Mouse (Mus musculus): Measurements from ENCODE around the gene Hspb2. TPM values are rescaled to one million over a fixed set of nuclear protein-coding genes. Genes with fewer than 3 reads are reported as not detected.

The Hspb2 gene
- 2.1 and 4.0 TPM in 2 replicates for polyA plus RNA-seq (2014; fragmentation: Nextera tagmentation; extraction: Ambion mirVana)

DNA sequence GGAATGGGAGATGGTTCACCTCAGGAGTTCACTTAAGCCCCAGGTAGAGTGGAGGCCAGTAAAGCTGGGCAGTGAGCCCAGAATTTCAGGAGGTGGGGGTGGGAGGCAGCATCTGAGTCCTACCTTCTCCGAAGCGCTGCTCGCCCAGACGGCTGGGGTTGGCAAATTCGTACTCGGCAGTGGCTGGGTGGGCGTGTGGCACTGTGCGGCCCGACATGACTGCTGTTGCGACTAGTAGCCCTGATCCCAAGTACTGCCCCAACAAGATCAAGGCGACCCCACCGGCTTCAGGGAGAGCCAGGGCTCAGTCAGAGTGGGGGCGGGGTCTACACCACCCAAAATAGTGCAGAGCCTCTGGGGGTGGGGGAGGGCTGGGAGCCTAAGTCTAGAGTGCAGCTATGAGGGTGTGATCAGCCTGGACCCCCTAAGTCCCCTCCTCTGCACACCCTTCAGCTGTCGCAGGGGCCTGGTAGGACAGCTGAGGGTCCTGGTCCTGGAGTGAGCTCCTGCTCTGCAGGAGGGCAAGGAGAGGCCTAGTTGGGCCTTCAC, at the start of gene Hspb2:
Gene Hspb2 (minus strand): TSS at position 301 of the 549 bp plus-strand sequence.
- Histone ChIP-seq H3K4me1 (replicated peaks; ENCODE audit: control insufficient read depth, insufficient read depth, low read length) (no peaks in the 10 kb centered on the region; the same call in 1 of the 2 replicates), H3K27me3 (replicated peaks; ENCODE audit: control insufficient read depth, insufficient read depth, low read length) (no peaks in the 10 kb centered on the region), H3K4me2 (ENCODE audit: low read length) (peak within 1 kb of the TSS; percentile 24; the same call in 1 of the 2 replicates), H3K27ac (ENCODE audit: low read depth) (peak within 1 kb of the TSS; percentile 29; the same call in 1 of the 2 replicates), H3K36me3 (ENCODE audit: control insufficient read depth, insufficient read depth, low read length) (no peaks in the 10 kb centered on the region), H3K9me3 (ENCODE audit: control insufficient read depth, low read length) (no peaks in the 10 kb centered on the region), H3K9ac (ENCODE audit: low read length) (no peak within 1 kb of the TSS), H3K4me3 (ENCODE audit: low read depth, low read length) (peak within 1 kb of the TSS; percentile 8; the same call in 1 of the 2 replicates)
- no peak for DNase-seq (ENCODE audit: low spot score)
- peak; percentile 50; the same call in 1 of the 2 replicates for ATAC-seq (replicated peaks; ENCODE audit: low FRiP score, low TSS enrichment, low read depth)
- 74% methylated on average over 14 of the region's 14 CpGs for WGBS

DNA sequence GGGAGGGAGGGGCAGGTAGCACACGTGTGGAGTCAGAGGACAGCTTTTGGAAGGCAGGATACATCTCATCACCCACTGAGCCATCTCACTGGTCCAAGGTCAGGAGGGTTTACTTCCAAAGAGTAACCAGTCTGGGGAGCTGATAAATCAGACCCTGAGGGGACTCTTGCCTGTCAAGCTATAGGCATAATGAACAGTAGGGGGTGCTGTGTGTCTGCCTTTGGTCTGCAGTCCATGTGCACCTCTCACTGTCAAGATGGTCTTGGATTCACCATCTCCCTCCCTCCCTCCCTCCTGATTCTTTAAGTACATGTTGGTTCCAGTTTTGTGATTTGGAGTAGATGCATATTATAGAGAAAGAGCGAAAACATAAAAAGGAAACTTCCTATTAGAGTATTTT, 48.8 kb upstream of the Hspb2 start:
- ATAC-seq (replicated peaks; ENCODE audit: low FRiP score, low TSS enrichment, low read depth): no peak
- Histone ChIP-seq H3K4me2 (ENCODE audit: low read length) (no peak overlapping the region), H3K27ac (ENCODE audit: low read depth) (no peak overlapping the region), H3K9ac (ENCODE audit: low read length) (no peak overlapping the region), H3K27me3 (replicated peaks; ENCODE audit: control insufficient read depth, insufficient read depth, low read length) (no peaks in the 10 kb centered on the region), H3K9me3 (ENCODE audit: control insufficient read depth, low read length) (no peaks in the 10 kb centered on the region), H3K4me3 (ENCODE audit: low read depth, low read length) (no peak overlapping the region), H3K4me1 (replicated peaks; ENCODE audit: control insufficient read depth, insufficient read depth, low read length) (no peaks in the 10 kb centered on the region), H3K36me3 (ENCODE audit: control insufficient read depth, insufficient read depth, low read length) (peaks cover 80% of the 10 kb centered on the region)
- WGBS: 53% methylated on average over 2 of the region's 2 CpGs
- no peak for DNase-seq (ENCODE audit: low spot score)

- Histone ChIP-seq H3K36me3 (ENCODE audit: control insufficient read depth, insufficient read depth, low read length) (peaks cover 74% of the 10 kb centered on the region), H3K9me3 (ENCODE audit: control insufficient read depth, low read length) (no peaks in the 10 kb centered on the region), H3K4me3 (ENCODE audit: low read depth, low read length) (no peak overlapping the region), H3K9ac (ENCODE audit: low read length) (no peak overlapping the region), H3K27me3 (replicated peaks; ENCODE audit: control insufficient read depth, insufficient read depth, low read length) (no peaks in the 10 kb centered on the region), H3K4me2 (ENCODE audit: low read length) (no peak overlapping the region), H3K4me1 (replicated peaks; ENCODE audit: control insufficient read depth, insufficient read depth, low read length) (no peaks in the 10 kb centered on the region), H3K27ac (ENCODE audit: low read depth) (no peak overlapping the region)
- DNase-seq (ENCODE audit: low spot score): no peak
- 84% methylated on average over 5 of the region's 5 CpGs for WGBS
- ATAC-seq (replicated peaks; ENCODE audit: low FRiP score, low TSS enrichment, low read depth): no peak
Observed at GRCm38 (mm10) chr9:50798368-50798767, 46.2 kb upstream of the Hspb2 start.

GRCm38 (mm10) chr9:50797641-50798040, 45.5 kb upstream of the Hspb2 start:
- WGBS: 95% methylated on average over 7 of the region's 7 CpGs
- no peaks in the 10 kb centered on the region for H3K4me1 ChIP-seq (replicated peaks; ENCODE audit: control insufficient read depth, insufficient read depth, low read length)
- no peak overlapping the region for H3K4me3 ChIP-seq (ENCODE audit: low read depth, low read length)
- DNase-seq (ENCODE audit: low spot score) (no peak), ATAC-seq (replicated peaks; ENCODE audit: low FRiP score, low TSS enrichment, low read depth) (no peak)
- H3K9ac ChIP-seq (ENCODE audit: low read length): no peak overlapping the region
- no peaks in the 10 kb centered on the region for H3K9me3 ChIP-seq (ENCODE audit: control insufficient read depth, low read length)
- peaks cover 70% of the 10 kb centered on the region for H3K36me3 ChIP-seq (ENCODE audit: control insufficient read depth, insufficient read depth, low read length)
- no peak overlapping the region for H3K4me2 ChIP-seq (ENCODE audit: low read length)
- no peak overlapping the region for H3K27ac ChIP-seq (ENCODE audit: low read depth)
- no peaks in the 10 kb centered on the region for H3K27me3 ChIP-seq (replicated peaks; ENCODE audit: control insufficient read depth, insufficient read depth, low read length)

- DNase-seq (ENCODE audit: low spot score) (no peak), ATAC-seq (replicated peaks; ENCODE audit: low FRiP score, low TSS enrichment, low read depth) (no peak)
- H3K36me3 ChIP-seq (ENCODE audit: control insufficient read depth, insufficient read depth, low read length): peaks cover 70% of the 10 kb centered on the region
- WGBS: 88% methylated on average over 8 of the region's 8 CpGs
- H3K4me3 ChIP-seq (ENCODE audit: low read depth, low read length): no peak overlapping the region
- H3K27me3 ChIP-seq (replicated peaks; ENCODE audit: control insufficient read depth, insufficient read depth, low read length): no peaks in the 10 kb centered on the region
- H3K9ac ChIP-seq (ENCODE audit: low read length): no peak overlapping the region
- no peaks in the 10 kb centered on the region for H3K9me3 ChIP-seq (ENCODE audit: control insufficient read depth, low read length)
- H3K27ac ChIP-seq (ENCODE audit: low read depth): no peak overlapping the region
- no peak overlapping the region for H3K4me2 ChIP-seq (ENCODE audit: low read length)
- H3K4me1 ChIP-seq (replicated peaks; ENCODE audit: control insufficient read depth, insufficient read depth, low read length): no peaks in the 10 kb centered on the region
Observed at GRCm38 (mm10) chr9:50796776-50797175, 44.6 kb upstream of the Hspb2 start.

DNA sequence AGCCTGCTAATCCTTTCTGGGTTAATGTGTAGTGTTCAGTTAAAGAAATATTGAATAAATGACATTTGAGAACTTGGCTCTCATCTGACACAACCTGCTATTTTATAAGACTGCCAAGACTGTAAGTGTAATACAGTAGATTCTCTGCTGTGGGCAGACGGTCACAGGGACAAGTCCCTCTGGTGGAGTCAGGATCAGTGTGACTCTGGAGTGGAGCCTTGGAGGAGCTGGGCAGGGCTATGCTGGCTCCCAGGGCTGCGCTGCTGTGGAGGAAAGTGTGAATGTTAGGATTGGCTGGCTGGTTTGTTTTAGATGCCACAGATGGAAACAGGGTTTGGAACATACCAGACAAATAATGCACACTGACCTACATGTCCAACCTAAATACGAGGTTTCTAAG, 43.1 kb upstream of the Hspb2 start:
- H3K27me3 ChIP-seq (replicated peaks; ENCODE audit: control insufficient read depth, insufficient read depth, low read length): no peaks in the 10 kb centered on the region
- H3K36me3 ChIP-seq (ENCODE audit: control insufficient read depth, insufficient read depth, low read length): peaks cover 68% of the 10 kb centered on the region
- 90% methylated on average over 3 of the region's 3 CpGs for WGBS

GRCm38 (mm10) chr9:50782155-50782554, 30.0 kb upstream of the Hspb2 start:
- Histone ChIP-seq H3K4me1 (replicated peaks; ENCODE audit: control insufficient read depth, insufficient read depth, low read length) (no peaks in the 10 kb centered on the region), H3K9ac (ENCODE audit: low read length) (no peak overlapping the region), H3K36me3 (ENCODE audit: control insufficient read depth, insufficient read depth, low read length) (peaks cover 88% of the 10 kb centered on the region), H3K4me2 (ENCODE audit: low read length) (no peak overlapping the region), H3K4me3 (ENCODE audit: low read depth, low read length) (no peak overlapping the region), H3K27me3 (replicated peaks; ENCODE audit: control insufficient read depth, insufficient read depth, low read length) (no peaks in the 10 kb centered on the region), H3K27ac (ENCODE audit: low read depth) (no peak overlapping the region), H3K9me3 (ENCODE audit: control insufficient read depth, low read length) (no peaks in the 10 kb centered on the region)
- ATAC-seq (replicated peaks; ENCODE audit: low FRiP score, low TSS enrichment, low read depth) (no peak), DNase-seq (ENCODE audit: low spot score) (peak; percentile 65)
- WGBS: 75% methylated on average over 2 of the region's 2 CpGs

More for the DNA sequence above, 43.1 kb upstream of the Hspb2 start:
- Histone ChIP-seq H3K9ac (ENCODE audit: low read length) (no peak overlapping the region), H3K27ac (ENCODE audit: low read depth) (no peak overlapping the region), H3K4me1 (replicated peaks; ENCODE audit: control insufficient read depth, insufficient read depth, low read length) (no peaks in the 10 kb centered on the region), H3K9me3 (ENCODE audit: control insufficient read depth, low read length) (no peaks in the 10 kb centered on the region), H3K4me2 (ENCODE audit: low read length) (no peak overlapping the region), H3K4me3 (ENCODE audit: low read depth, low read length) (no peak overlapping the region)
- ATAC-seq (replicated peaks; ENCODE audit: low FRiP score, low TSS enrichment, low read depth) (no peak), DNase-seq (ENCODE audit: low spot score) (no peak)

GRCm38 (mm10) chr9:50776162-50776760, 24.1 kb upstream of the Hspb2 start:
- peak overlapping the region; percentile 88; the same call in 1 of the 2 replicates for H3K27ac ChIP-seq (ENCODE audit: low read depth)
- peak; percentile 53 for ATAC-seq (replicated peaks; ENCODE audit: low FRiP score, low TSS enrichment, low read depth)

More at GRCm38 (mm10) chr9:50776162-50776760, 24.1 kb upstream of the Hspb2 start:
- H3K4me2 ChIP-seq (ENCODE audit: low read length): peak overlapping the region; percentile 69
- H3K4me1 ChIP-seq (replicated peaks; ENCODE audit: control insufficient read depth, insufficient read depth, low read length): peaks cover 11% of the 10 kb centered on the region; the same call in 1 of the 2 replicates
- WGBS: 41% methylated on average over 11 of the region's 11 CpGs
- peaks cover 38% of the 10 kb centered on the region for H3K36me3 ChIP-seq (ENCODE audit: control insufficient read depth, insufficient read depth, low read length)
- DNase-seq (ENCODE audit: low spot score): no peak
- peak overlapping the region; percentile 88 for H3K4me3 ChIP-seq (ENCODE audit: low read depth, low read length)
- no peaks in the 10 kb centered on the region for H3K27me3 ChIP-seq (replicated peaks; ENCODE audit: control insufficient read depth, insufficient read depth, low read length)
- peak overlapping the region; percentile 85 for H3K9ac ChIP-seq (ENCODE audit: low read length)
- H3K9me3 ChIP-seq (ENCODE audit: control insufficient read depth, low read length): no peaks in the 10 kb centered on the region
